Mouse (Mus musculus): Measurements from ENCODE around the gene Vgll4. TPM values are rescaled to one million over a fixed set of nuclear protein-coding genes. Genes with fewer than 3 reads are reported as not detected.

Vgll4 gene
- polyA plus RNA-seq, 1 experiment = 44.8 TPM

GRCm38 (mm10) chr6:114836433-114836832 lies 133.4 kb downstream of the Vgll4 start:
- TF ChIP-seq POLR2A (IDR thresholded peaks at IDR 0.05; ENCODE audit: extremely low read depth, insufficient read depth, low read length) (no peak), CTCF (IDR thresholded peaks at IDR 0.05; ENCODE audit: extremely low read depth, insufficient read depth, low read length) (no peak)
- Histone ChIP-seq H3K27ac (ENCODE audit: insufficient read depth, low read length) (no peak overlapping the region), H3K4me1 (ENCODE audit: control insufficient read depth, insufficient read depth, low read length) (peaks cover 6% of the 10 kb centered on the region), H3K4me3 (ENCODE audit: insufficient read depth, low read length) (no peak overlapping the region)

- TF ChIP-seq POLR2A (IDR thresholded peaks at IDR 0.05; ENCODE audit: extremely low read depth, insufficient read depth, low read length) = no peak
- TF ChIP-seq CTCF (IDR thresholded peaks at IDR 0.05; ENCODE audit: extremely low read depth, insufficient read depth, low read length) = no peak
- peaks cover 6% of the 10 kb centered on the region for H3K4me1 ChIP-seq (ENCODE audit: control insufficient read depth, insufficient read depth, low read length)
- no peak overlapping the region for H3K4me3 ChIP-seq (ENCODE audit: insufficient read depth, low read length)
- H3K27ac ChIP-seq (ENCODE audit: insufficient read depth, low read length) = no peak overlapping the region
Measured at GRCm38 (mm10) chr6:114835752-114836151, 134.0 kb downstream of the Vgll4 start.

- Histone ChIP-seq H3K4me1 (ENCODE audit: control insufficient read depth, insufficient read depth, low read length) (peaks cover 4% of the 10 kb centered on the region), H3K27ac (ENCODE audit: insufficient read depth, low read length) (no peak overlapping the region), H3K4me3 (ENCODE audit: insufficient read depth, low read length) (no peak overlapping the region)
- no peak for TF ChIP-seq CTCF (IDR thresholded peaks at IDR 0.05; ENCODE audit: extremely low read depth, insufficient read depth, low read length)
- no peak for TF ChIP-seq POLR2A (IDR thresholded peaks at IDR 0.05; ENCODE audit: extremely low read depth, insufficient read depth, low read length)
Measured at GRCm38 (mm10) chr6:114835344-114835743, 134.4 kb downstream of the Vgll4 start.

- peaks cover 1% of the 10 kb centered on the region for H3K4me1 ChIP-seq (ENCODE audit: control insufficient read depth, insufficient read depth, low read length)
- no peak overlapping the region for H3K4me3 ChIP-seq (ENCODE audit: insufficient read depth, low read length)
- TF ChIP-seq CTCF (IDR thresholded peaks at IDR 0.05; ENCODE audit: extremely low read depth, insufficient read depth, low read length) = no peak
- H3K27ac ChIP-seq (ENCODE audit: insufficient read depth, low read length) = no peak overlapping the region
Measured at GRCm38 (mm10) chr6:114833791-114834346, 135.9 kb downstream of the Vgll4 start.

- peaks cover 1% of the 10 kb centered on the region for H3K4me1 ChIP-seq (ENCODE audit: control insufficient read depth, insufficient read depth, low read length)
- TF ChIP-seq CTCF (IDR thresholded peaks at IDR 0.05; ENCODE audit: extremely low read depth, insufficient read depth, low read length) (no peak), POLR2A (IDR thresholded peaks at IDR 0.05; ENCODE audit: extremely low read depth, insufficient read depth, low read length) (no peak)
- H3K4me3 ChIP-seq (ENCODE audit: insufficient read depth, low read length) = no peak overlapping the region
- H3K27ac ChIP-seq (ENCODE audit: insufficient read depth, low read length) = no peak overlapping the region
Measured at GRCm38 (mm10) chr6:114833058-114833685, 136.6 kb downstream of the Vgll4 start.

- Histone ChIP-seq H3K4me3 (ENCODE audit: insufficient read depth, low read length) (no peak overlapping the region), H3K27ac (ENCODE audit: insufficient read depth, low read length) (no peak overlapping the region), H3K4me1 (ENCODE audit: control insufficient read depth, insufficient read depth, low read length) (peaks cover 1% of the 10 kb centered on the region)
- no peak for TF ChIP-seq CTCF (IDR thresholded peaks at IDR 0.05; ENCODE audit: extremely low read depth, insufficient read depth, low read length)
- TF ChIP-seq POLR2A (IDR thresholded peaks at IDR 0.05; ENCODE audit: extremely low read depth, insufficient read depth, low read length) = no peak
Measured at GRCm38 (mm10) chr6:114831807-114832206, 138.0 kb downstream of the Vgll4 start.

GRCm38 (mm10) chr6:114829660-114830438 lies 139.9 kb downstream of the Vgll4 start:
- TF ChIP-seq CTCF (IDR thresholded peaks at IDR 0.05; ENCODE audit: extremely low read depth, insufficient read depth, low read length) (no peak), POLR2A (IDR thresholded peaks at IDR 0.05; ENCODE audit: extremely low read depth, insufficient read depth, low read length) (no peak)
- Histone ChIP-seq H3K4me3 (ENCODE audit: insufficient read depth, low read length) (no peak overlapping the region), H3K4me1 (ENCODE audit: control insufficient read depth, insufficient read depth, low read length) (peaks cover 1% of the 10 kb centered on the region), H3K27ac (ENCODE audit: insufficient read depth, low read length) (no peak overlapping the region)

GRCm38 (mm10) chr6:114826889-114827288 lies 142.9 kb downstream of the Vgll4 start:
- TF ChIP-seq CTCF (IDR thresholded peaks at IDR 0.05; ENCODE audit: extremely low read depth, insufficient read depth, low read length) (no peak), POLR2A (IDR thresholded peaks at IDR 0.05; ENCODE audit: extremely low read depth, insufficient read depth, low read length) (no peak)
- H3K4me1 ChIP-seq (ENCODE audit: control insufficient read depth, insufficient read depth, low read length) = no peaks in the 10 kb centered on the region
- no peak overlapping the region for H3K27ac ChIP-seq (ENCODE audit: insufficient read depth, low read length)
- H3K4me3 ChIP-seq (ENCODE audit: insufficient read depth, low read length) = no peak overlapping the region

GRCm38 (mm10) chr6:114821646-114822045 lies 148.1 kb downstream of the Vgll4 start:
- TF ChIP-seq CTCF (IDR thresholded peaks at IDR 0.05; ENCODE audit: extremely low read depth, insufficient read depth, low read length) (no peak), POLR2A (IDR thresholded peaks at IDR 0.05; ENCODE audit: extremely low read depth, insufficient read depth, low read length) (no peak)
- Histone ChIP-seq H3K4me3 (ENCODE audit: insufficient read depth, low read length) (no peak overlapping the region), H3K27ac (ENCODE audit: insufficient read depth, low read length) (no peak overlapping the region), H3K4me1 (ENCODE audit: control insufficient read depth, insufficient read depth, low read length) (peaks cover 4% of the 10 kb centered on the region)

All from cortical plate, adult 2 months (tissue).